Mouse (Mus musculus): ENCODE data around the gene Znrf4. TPM values are rescaled to one million over a fixed set of nuclear protein-coding genes. Genes with fewer than 3 reads are reported as not detected.

The Znrf4 gene
- polyA plus RNA-seq, 2 experiments, result not detected

DNA sequence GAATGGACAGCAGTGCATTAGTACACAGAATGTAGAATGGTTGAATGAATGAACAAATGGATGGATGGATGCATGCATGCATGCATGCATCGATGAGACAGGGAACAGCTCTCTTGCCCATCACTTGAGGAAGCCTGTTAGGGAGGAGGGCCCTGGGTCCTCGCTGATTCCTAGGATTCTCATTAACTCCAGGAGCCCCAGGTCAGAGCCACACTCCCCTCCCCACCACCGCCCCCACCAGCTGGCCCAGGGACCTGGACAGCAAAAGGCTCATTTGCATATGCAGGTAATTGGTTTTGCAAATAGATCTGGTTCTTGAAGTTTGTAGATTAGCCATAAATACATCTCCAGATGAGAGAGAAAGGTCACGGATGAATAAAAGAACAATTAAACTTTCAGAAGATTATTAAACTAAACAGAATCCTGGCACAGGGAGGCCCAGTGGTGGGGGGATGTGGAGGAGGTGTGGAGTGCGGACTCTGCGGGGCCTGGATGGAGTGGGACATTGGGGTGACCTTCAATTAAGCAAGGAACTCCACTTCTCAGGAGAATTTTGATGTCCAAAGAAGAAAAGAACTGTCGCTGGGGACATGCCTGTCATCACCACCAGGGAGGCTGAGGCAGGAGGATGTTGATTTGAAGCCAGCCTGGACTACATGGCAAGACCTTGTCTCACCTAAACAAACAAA is 32.6 kb upstream of the Znrf4 start:
- Histone ChIP-seq H3K4me2 (ENCODE audit: low read depth) (no peak overlapping the region), H3K9me3 (ENCODE audit: control insufficient read depth, low read length) (no peaks in the 10 kb centered on the region), H3K36me3 (replicated peaks; ENCODE audit: control insufficient read depth, insufficient read depth, low read depth) (no peaks in the 10 kb centered on the region), H3K27me3 (ENCODE audit: control insufficient read depth, insufficient read depth, low read length) (no peaks in the 10 kb centered on the region), H3K9ac (replicated peaks) (no peak overlapping the region), H3K4me3 (ENCODE audit: insufficient read depth in 1 of 2, low read depth in 2 of 2, low read length in 2 of 2) (no peak overlapping the region), H3K4me1 (replicated peaks; ENCODE audit: control insufficient read depth in 2 of 2, insufficient read depth in 2 of 2, low read length in 1 of 2) (no peaks in the 10 kb centered on the region; a peak in 1 of 4 replicates), H3K27ac (no peak overlapping the region)
- DNase-seq (ENCODE audit: low read depth in 3 of 3, low spot score in 3 of 3) (no peak), ATAC-seq (ENCODE audit: insufficient read depth) (no peak)
- WGBS (ENCODE audit: insufficient replicate concordance), result 55% methylated on average over 7 of the region's 7 CpGs
- TF ChIP-seq EP300 (IDR thresholded peaks at IDR 0.05; ENCODE audit: low read depth) (no peak), CTCF (IDR thresholded peaks at IDR 0.05; ENCODE audit: low read depth) (no peak)

GRCm38 (mm10) chr17:56543684-56544224 is 31.5 kb upstream of the Znrf4 start:
- Histone ChIP-seq H3K36me3 (replicated peaks; ENCODE audit: control insufficient read depth, insufficient read depth, low read depth) (no peaks in the 10 kb centered on the region), H3K27ac (no peak overlapping the region), H3K4me1 (replicated peaks; ENCODE audit: control insufficient read depth in 2 of 2, insufficient read depth in 2 of 2, low read length in 1 of 2) (no peaks in the 10 kb centered on the region; a peak in 1 of 4 replicates), H3K4me2 (ENCODE audit: low read depth) (no peak overlapping the region), H3K27me3 (ENCODE audit: control insufficient read depth, insufficient read depth, low read length) (no peaks in the 10 kb centered on the region), H3K9me3 (ENCODE audit: control insufficient read depth, low read length) (no peaks in the 10 kb centered on the region), H3K4me3 (ENCODE audit: insufficient read depth in 1 of 2, low read depth in 2 of 2, low read length in 2 of 2) (no peak overlapping the region), H3K9ac (replicated peaks) (no peak overlapping the region)
- DNase-seq (ENCODE audit: low read depth in 3 of 3, low spot score in 3 of 3), result no peak
- 55% methylated on average over 3 of the region's 3 CpGs for WGBS (ENCODE audit: insufficient replicate concordance)
- TF ChIP-seq EP300 (IDR thresholded peaks at IDR 0.05; ENCODE audit: low read depth) (no peak), CTCF (IDR thresholded peaks at IDR 0.05; ENCODE audit: low read depth) (no peak)
- no peak for ATAC-seq (ENCODE audit: insufficient read depth)

GRCm38 (mm10) chr17:56542736-56543135 is 30.5 kb upstream of the Znrf4 start:
- TF ChIP-seq CTCF (IDR thresholded peaks at IDR 0.05; ENCODE audit: low read depth) (no peak), EP300 (IDR thresholded peaks at IDR 0.05; ENCODE audit: low read depth) (no peak)
- WGBS (ENCODE audit: insufficient replicate concordance), result 51% methylated on average over 8 of the region's 8 CpGs
- no peaks in the 10 kb centered on the region for H3K9me3 ChIP-seq (ENCODE audit: control insufficient read depth, low read length)
- no peaks in the 10 kb centered on the region for H3K27me3 ChIP-seq (ENCODE audit: control insufficient read depth, insufficient read depth, low read length)
- H3K27ac ChIP-seq, result no peak overlapping the region
- no peak overlapping the region for H3K4me3 ChIP-seq (ENCODE audit: insufficient read depth in 1 of 2, low read depth in 2 of 2, low read length in 2 of 2)
- H3K36me3 ChIP-seq (replicated peaks; ENCODE audit: control insufficient read depth, insufficient read depth, low read depth), result no peaks in the 10 kb centered on the region
- H3K4me2 ChIP-seq (ENCODE audit: low read depth), result no peak overlapping the region
- H3K4me1 ChIP-seq (replicated peaks; ENCODE audit: control insufficient read depth in 2 of 2, insufficient read depth in 2 of 2, low read length in 1 of 2), result no peaks in the 10 kb centered on the region; a peak in 1 of 4 replicates
- DNase-seq (ENCODE audit: low read depth in 3 of 3, low spot score in 3 of 3) (no peak), ATAC-seq (ENCODE audit: insufficient read depth) (no peak)
- H3K9ac ChIP-seq (replicated peaks), result no peak overlapping the region

DNA sequence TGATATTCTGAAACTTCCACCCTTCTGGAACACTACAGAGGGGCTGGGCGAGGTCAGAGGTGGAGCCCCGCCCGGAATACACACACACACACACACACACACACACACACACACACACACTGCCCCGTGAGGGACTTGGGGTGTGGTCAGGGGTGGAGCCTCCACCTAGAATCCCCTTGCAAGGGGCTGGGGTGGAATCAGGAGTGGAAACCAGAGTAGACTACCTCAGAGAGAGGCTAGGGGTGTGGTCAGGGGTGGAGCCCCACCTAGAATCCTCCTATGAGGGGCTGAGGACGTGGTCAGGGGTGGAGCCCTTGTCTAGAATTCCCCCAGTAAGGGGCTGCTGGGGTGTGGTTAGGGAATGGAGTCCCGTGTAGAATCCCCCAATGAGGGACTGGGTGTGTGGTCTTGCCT is 28.3 kb upstream of the Znrf4 start:
- no peak overlapping the region for H3K9ac ChIP-seq (replicated peaks)
- no peak for TF ChIP-seq EP300 (IDR thresholded peaks at IDR 0.05; ENCODE audit: low read depth)
- TF ChIP-seq CTCF (IDR thresholded peaks at IDR 0.05; ENCODE audit: low read depth), result no peak
- H3K4me1 ChIP-seq (replicated peaks; ENCODE audit: control insufficient read depth in 2 of 2, insufficient read depth in 2 of 2, low read length in 1 of 2), result no peaks in the 10 kb centered on the region
- ATAC-seq (ENCODE audit: insufficient read depth) (no peak), DNase-seq (ENCODE audit: low read depth in 3 of 3, low spot score in 3 of 3) (no peak)
- no peaks in the 10 kb centered on the region for H3K9me3 ChIP-seq (ENCODE audit: control insufficient read depth, low read length)
- H3K27ac ChIP-seq, result no peak overlapping the region
- no peak overlapping the region for H3K4me2 ChIP-seq (ENCODE audit: low read depth)
- 19% methylated on average over 6 of the region's 6 CpGs for WGBS (ENCODE audit: insufficient replicate concordance)
- no peak overlapping the region for H3K4me3 ChIP-seq (ENCODE audit: insufficient read depth in 1 of 2, low read depth in 2 of 2, low read length in 2 of 2)
- H3K27me3 ChIP-seq (ENCODE audit: control insufficient read depth, insufficient read depth, low read length), result no peaks in the 10 kb centered on the region
- no peaks in the 10 kb centered on the region for H3K36me3 ChIP-seq (replicated peaks; ENCODE audit: control insufficient read depth, insufficient read depth, low read depth)

GRCm38 (mm10) chr17:56537912-56538311 is 25.7 kb upstream of the Znrf4 start:
- Histone ChIP-seq H3K27ac (no peak overlapping the region), H3K9me3 (ENCODE audit: control insufficient read depth, low read length) (no peaks in the 10 kb centered on the region), H3K4me3 (ENCODE audit: insufficient read depth in 1 of 2, low read depth in 2 of 2, low read length in 2 of 2) (no peak overlapping the region), H3K9ac (replicated peaks) (no peak overlapping the region), H3K4me2 (ENCODE audit: low read depth) (no peak overlapping the region), H3K36me3 (replicated peaks; ENCODE audit: control insufficient read depth, insufficient read depth, low read depth) (no peaks in the 10 kb centered on the region), H3K4me1 (replicated peaks; ENCODE audit: control insufficient read depth in 2 of 2, insufficient read depth in 2 of 2, low read length in 1 of 2) (no peaks in the 10 kb centered on the region), H3K27me3 (ENCODE audit: control insufficient read depth, insufficient read depth, low read length) (no peaks in the 10 kb centered on the region)
- WGBS (ENCODE audit: insufficient replicate concordance), result 40% methylated on average over 8 of the region's 8 CpGs
- no peak for TF ChIP-seq EP300 (IDR thresholded peaks at IDR 0.05; ENCODE audit: low read depth)
- no peak; the same call in 1 of the 2 replicates for TF ChIP-seq CTCF (IDR thresholded peaks at IDR 0.05; ENCODE audit: low read depth)
- DNase-seq (ENCODE audit: low read depth in 3 of 3, low spot score in 3 of 3) (no peak), ATAC-seq (ENCODE audit: insufficient read depth) (no peak)

Measured in liver, embryonic 14.5 days (tissue).